Mouse (Mus musculus): ENCODE results near the gene Ptafr. TPM values are rescaled to one million over a fixed set of nuclear protein-coding genes. Genes with fewer than 3 reads are reported as not detected.

The Ptafr gene
- total RNA-seq (2021): 1 to 10 TPM; 1.6 to 2.1 TPM

GRCm38 (mm10) chr4:132563965-132564364, at the start of gene Ptafr:
TSS of gene Ptafr (plus strand) at chr4:132564067.
- intact Hi-C loops (cut with DNase I): no loop called here
- DNase-seq (ENCODE audit: low spot score): peak; percentile 33

DNA sequence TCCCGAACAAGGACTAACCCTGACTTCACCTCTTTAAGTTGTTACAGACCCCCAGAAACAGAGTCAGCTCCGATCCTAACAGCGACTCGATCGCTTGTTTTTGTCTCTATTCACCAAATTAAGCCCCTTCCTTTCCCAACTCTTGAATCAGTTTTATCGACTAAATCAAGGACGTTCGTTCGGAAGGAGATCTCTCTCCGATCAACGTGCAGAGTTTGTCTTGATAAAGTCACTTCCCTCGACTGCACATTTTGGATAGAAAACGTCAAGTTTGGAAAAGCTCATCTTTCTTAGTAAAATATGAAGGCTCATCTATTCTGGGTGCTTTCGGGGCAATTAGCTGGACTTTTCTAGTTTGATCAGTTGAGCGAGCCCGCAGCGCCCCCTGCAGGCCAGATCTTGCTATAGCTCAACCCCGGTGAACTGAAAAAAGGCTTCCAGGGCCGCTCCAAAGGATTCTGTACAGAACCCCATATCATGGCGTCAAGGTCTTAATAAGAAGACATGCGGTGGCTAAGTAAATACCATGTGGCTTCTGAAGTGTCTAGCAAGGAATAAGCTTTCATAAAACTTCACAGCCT, 49.2 kb upstream of the Ptafr start:
- peak; percentile 61 for DNase-seq (ENCODE audit: low spot score)
- intact Hi-C loops (cut with DNase I): loop anchor here (2.0 to 5.0 kb wide), 3 partner anchors 94 to 222 kb away; no protein-coding TSS in a partner anchor

GRCm38 (mm10) chr4:132515369-132516155, 48.3 kb upstream of the Ptafr start:
- DNase-seq (ENCODE audit: low spot score): peak; percentile 90
- intact Hi-C loops (cut with DNase I): loop anchor here (2.0 kb wide), 1 partner anchor 95 kb away; no protein-coding TSS in a partner anchor

GRCm38 (mm10) chr4:132518066-132518465, 45.8 kb upstream of the Ptafr start:
- DNase-seq (ENCODE audit: low spot score): no peak
- intact Hi-C loops (cut with DNase I): no loop called here

DNA sequence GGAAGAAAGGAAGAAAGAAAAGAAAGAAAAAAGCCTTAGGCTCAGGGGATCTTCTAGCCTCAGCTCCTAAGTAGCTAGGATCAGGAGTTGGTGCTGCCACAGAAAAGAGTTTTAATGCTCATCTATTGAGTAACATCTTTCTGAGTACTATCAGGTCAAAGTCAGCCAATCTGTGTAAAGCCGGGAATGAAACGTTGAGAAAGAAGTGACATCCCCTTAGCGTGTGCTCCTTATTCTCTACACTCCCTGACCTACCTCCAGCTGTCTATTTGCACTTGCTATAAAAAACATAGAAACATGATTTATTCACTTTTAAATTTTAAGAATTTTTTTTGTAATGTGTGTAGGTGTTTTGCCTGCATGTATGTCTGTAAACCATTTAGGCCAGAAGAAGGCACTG, 44.7 kb upstream of the Ptafr start:
- intact Hi-C loops (cut with DNase I): no loop called here
- no peak for DNase-seq (ENCODE audit: low spot score)

DNA sequence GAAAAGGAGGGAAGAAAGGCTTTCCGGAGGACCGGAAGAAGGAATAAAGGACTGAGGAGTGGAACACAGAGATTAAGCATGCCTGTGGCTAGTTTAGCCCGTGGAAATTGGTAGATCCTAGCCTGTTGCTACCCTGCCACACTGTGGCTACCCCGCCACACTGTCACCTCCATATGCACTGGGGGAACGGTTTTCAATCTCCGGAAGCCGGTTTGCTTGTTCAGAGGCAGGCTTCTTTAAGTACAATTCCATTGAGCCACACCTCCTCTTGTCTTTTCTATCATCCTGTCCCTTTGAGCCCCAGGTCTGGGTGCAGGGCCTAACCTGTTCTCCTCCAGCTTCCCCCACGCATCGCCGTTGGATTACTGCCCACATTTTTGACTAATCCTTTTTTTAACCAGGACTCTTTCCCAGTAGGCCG, 39.5 kb upstream of the Ptafr start:
- intact Hi-C loops (cut with DNase I): no loop called here
- DNase-seq (ENCODE audit: low spot score): no peak

GRCm38 (mm10) chr4:132524808-132525207, 39.1 kb upstream of the Ptafr start:
- intact Hi-C loops (cut with DNase I): no loop called here
- DNase-seq (ENCODE audit: low spot score): no peak

GRCm38 (mm10) chr4:132526678-132527077, 37.2 kb upstream of the Ptafr start:
- intact Hi-C loops (cut with DNase I): no loop called here
- DNase-seq (ENCODE audit: low spot score): no peak

DNA sequence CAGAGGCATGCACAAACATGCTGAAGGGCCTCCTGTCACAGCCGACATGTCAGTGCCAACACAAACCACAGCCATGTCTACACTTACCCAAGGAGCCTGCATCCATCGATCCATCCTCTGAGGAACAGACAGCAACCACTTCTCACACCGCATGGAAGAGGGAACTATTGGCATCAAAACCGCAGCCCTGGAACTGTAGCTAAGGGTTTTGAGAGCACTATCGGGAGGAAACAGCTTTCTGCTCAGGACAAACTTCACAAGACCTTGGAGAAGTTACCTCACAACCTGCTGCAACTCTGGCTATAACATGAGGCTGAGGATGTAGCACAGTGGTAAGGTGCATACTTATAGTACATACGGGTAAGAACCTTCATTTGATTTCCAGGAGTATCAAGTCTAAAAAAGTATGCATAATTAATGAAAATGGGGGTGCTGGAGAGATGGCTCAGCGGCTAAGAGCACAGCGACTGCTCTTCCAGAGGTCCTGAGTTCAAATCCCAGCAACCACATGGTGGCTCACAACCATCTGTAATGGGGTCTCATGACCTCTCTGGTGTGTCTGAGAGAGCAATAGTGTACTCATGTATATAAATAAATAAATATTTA, 35.8 kb upstream of the Ptafr start:
- DNase-seq (ENCODE audit: low spot score): no peak
- intact Hi-C loops (cut with DNase I): no loop called here

DNA sequence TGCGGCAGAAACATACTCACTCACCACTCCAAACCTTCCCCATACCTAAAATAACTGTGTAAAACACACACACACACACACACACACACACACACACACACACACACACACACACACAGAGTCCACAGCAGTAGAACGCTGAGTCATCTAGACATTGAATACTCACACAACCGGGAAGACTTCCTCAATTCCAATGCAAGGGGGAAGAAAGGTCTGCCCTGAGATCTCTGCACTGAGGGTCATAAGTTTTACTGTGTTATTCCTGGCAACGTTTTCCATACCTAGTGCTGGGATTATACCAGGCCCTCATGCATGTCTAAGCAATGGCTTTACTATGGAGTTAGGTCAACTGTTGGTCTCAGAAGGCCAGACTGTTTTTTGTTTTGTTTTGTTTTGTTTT, 34.5 kb upstream of the Ptafr start:
- DNase-seq (ENCODE audit: low spot score): no peak
- intact Hi-C loops (cut with DNase I): no loop called here

- DNase-seq (ENCODE audit: low spot score): no peak
- intact Hi-C loops (cut with DNase I): no loop called here
Observed at GRCm38 (mm10) chr4:132530033-132530804, 33.6 kb upstream of the Ptafr start.

GRCm38 (mm10) chr4:132532496-132532895, 31.4 kb upstream of the Ptafr start:
- DNase-seq (ENCODE audit: low spot score): no peak
- intact Hi-C loops (cut with DNase I): no loop called here

DNA sequence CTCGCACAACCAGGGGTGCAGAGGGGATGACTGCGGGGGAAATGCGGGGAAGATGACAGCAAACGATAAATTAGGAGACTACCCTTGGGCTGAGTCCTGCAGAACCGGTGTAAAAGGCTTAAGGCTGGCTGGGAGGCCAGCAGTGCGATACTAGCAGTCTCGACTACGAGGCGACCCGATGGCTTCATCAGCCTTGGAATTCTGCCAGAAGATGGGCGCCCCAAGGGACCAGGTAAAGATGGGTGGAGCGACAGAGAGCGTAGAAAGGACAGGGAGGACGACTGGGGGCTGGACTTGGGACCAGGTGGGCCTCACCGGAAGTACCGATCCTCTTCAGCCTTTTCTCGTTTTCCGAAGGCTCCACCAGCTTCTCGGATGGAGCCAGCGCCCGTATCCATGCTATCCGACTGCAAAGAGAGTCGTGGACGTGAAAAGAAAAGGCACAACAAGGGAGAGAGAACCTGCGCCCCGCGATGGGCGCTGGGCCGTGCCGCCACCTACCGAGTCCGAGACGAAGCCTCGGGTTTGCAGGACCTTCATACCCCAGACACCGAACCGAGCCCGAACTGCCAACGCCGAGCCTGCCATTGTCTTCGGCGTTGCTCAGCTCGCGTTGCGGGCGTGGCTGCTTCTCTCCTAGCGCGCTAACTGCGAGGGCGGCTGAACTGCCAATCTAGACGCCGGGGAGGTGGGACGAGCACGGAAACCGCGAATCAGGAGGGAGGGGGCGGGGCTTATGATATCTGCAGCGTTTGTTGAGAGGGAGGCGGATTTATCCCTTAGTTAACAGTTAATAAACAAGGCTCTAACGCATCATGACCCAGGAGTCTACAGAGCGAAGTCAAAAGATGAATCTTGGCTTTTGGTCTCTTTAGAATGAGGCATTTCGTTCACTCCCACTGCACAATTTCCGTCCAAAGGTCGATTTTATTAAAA, 30.6 kb upstream of the Ptafr start, which contains the start of gene Atpif1:
Gene Atpif1, minus strand, starts transcription at position 679 of the 936 bp plus-strand sequence.
- intact Hi-C loops (cut with DNase I): no loop called here
- peak; percentile 81 for DNase-seq (ENCODE audit: low spot score)

DNA sequence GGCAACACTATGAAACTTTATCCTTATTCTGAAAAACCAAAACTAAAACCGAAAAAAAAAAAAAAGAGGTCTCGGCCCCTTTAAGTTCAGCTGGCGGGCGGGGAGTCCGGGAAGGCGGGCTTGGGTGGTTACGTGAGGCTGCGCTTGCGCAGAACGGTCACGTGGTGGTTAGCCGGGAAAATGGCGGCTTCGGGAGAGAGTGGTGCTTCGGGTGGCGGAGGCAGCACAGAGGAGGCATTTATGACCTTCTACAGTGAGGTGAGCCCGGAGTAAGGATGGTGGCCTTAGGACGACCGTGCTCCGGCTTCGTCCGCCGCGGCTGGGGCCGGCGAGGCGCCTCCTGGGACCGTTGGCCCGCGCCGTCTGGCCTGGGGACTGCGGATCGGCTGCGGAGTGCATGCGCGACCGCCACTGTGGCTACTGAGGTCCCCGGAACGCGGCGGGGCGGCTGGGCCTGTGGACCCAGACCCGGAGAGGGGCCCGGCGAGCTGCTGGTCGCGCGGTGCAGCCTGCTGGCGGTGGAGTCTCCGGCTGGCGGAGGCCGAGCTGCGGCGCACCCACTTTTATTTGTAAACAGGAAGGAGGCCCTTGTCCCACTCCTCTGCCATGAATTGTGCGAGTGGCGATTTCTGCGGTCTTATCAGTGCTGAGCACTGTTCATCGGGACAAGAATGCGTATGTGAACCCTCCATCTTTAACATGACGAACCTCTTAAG, 28.3 kb upstream of the Ptafr start, which contains the start of gene Dnajc8:
Gene Dnajc8, plus strand, starts transcription at position 145 of the 716 bp plus-strand sequence.
- intact Hi-C loops (cut with DNase I): no loop called here

DNA sequence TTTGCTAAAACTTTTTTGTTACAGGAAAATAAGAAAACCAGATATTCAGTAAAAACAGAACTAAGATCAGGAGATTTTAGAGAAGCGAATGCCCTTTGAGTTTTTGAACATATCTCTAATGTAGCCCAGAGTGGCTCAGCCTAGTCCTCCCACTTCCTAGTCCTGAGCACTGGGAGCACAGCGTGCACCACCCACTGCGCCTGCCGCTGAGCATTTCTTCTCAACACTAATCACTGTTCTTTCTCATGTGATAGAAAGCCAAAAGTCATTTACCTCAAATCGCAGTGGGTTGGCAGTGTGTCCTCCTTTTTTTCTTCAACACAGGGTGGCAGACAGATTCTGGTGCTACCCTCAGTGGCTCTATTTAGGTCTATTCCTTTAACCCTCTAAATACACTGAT, 24.4 kb upstream of the Ptafr start:
- intact Hi-C loops (cut with DNase I): no loop called here
- DNase-seq (ENCODE audit: low spot score): no peak

More for the DNA sequence above, 28.3 kb upstream of the Ptafr start, which contains the start of gene Dnajc8:
- peak; percentile 90 for DNase-seq (ENCODE audit: low spot score)

GRCm38 (mm10) chr4:132541413-132541812, 22.5 kb upstream of the Ptafr start:
- intact Hi-C loops (cut with DNase I): no loop called here
- DNase-seq (ENCODE audit: low spot score): no peak

GRCm38 (mm10) chr4:132542724-132543123, 21.1 kb upstream of the Ptafr start:
- intact Hi-C loops (cut with DNase I): no loop called here
- DNase-seq (ENCODE audit: low spot score): no peak

- peak; percentile 23 for DNase-seq (ENCODE audit: low spot score)
- intact Hi-C loops (cut with DNase I): loop anchor here (1.0 kb wide), 2 partner anchors 89 to 131 kb away; no protein-coding TSS in a partner anchor
Observed at GRCm38 (mm10) chr4:132545851-132546250, 18.0 kb upstream of the Ptafr start.
